Mouse (Mus musculus) kidney, adult 2 months (tissue): ENCODE data around the gene Ptpn22. TPM values are rescaled to one million over a fixed set of nuclear protein-coding genes. Genes with fewer than 3 reads are reported as not detected.
A peak's percentile ranks its signal among the peaks of the same experiment; 100 is the strongest.
"Not testable (repeated sequence)": the region's sequence is repeated elsewhere in the genome, so short reads cannot be mapped to it uniquely, and the experiment has no call there.

ENCODE experiments used
- DNase-seq: peaks from one replicate; pipeline ENCODE4 v3.0.0; 2021
- H3K27ac ChIP-seq: fragments of 200-500 bp; 2 replicates; pipeline ENCODE4 v1.5.1; 2012; ENCODE audit warnings: low read depth, low read length, control low read depth, inconsistent platforms; ENCODE audit not compliant: insufficient read depth
- H3K27me3 ChIP-seq: fragments of 200-500 bp; replicated peaks from 2 replicates; pipeline ENCODE4 v1.6.1; 2012; ENCODE audit warnings: mild to moderate bottlenecking, moderate library complexity, low read length, inconsistent platforms; ENCODE audit not compliant: control insufficient read depth, insufficient read depth
- H3K36me3 ChIP-seq: fragments of 200-500 bp; 2 replicates; pipeline ENCODE4 v1.6.1; 2012; ENCODE audit warnings: mild to moderate bottlenecking, moderate library complexity, low read length, inconsistent platforms; ENCODE audit not compliant: control insufficient read depth, insufficient read depth
- H3K4me1 ChIP-seq: fragments of 200-500 bp; 2 replicates; pipeline ENCODE4 v1.6.1; 2011; ENCODE audit warnings: low read length; ENCODE audit not compliant: control insufficient read depth, insufficient read depth
- H3K4me3 ChIP-seq: fragments of 200-500 bp; 2 replicates; pipeline ENCODE4 v1.5.1; 2011; ENCODE audit warnings: mild to moderate bottlenecking, low read depth, low read length, control low read depth; ENCODE audit not compliant: insufficient read depth
- CTCF ChIP-seq: fragments of 200-500 bp; conservative IDR thresholded peaks from 2 replicates; pipeline ENCODE4 v1.5.1; 2011; ENCODE audit warnings: low read depth, mild to moderate bottlenecking, control low read depth, low read length, moderate library complexity, mixed read lengths; ENCODE audit not compliant: insufficient read depth, insufficient read length
- POLR2A ChIP-seq: fragments of 200-500 bp; IDR thresholded peaks from one replicate; pipeline ENCODE4 v1.6.1; 2011; ENCODE audit warnings: low read depth, low read length, control low read depth
- WGBS: fragments of 180-500 bp; shearing (Covaris S2); methylation state at CpG from one replicate; pipeline ENCODE4 v1.1.7; 2018; 5-methylcytosine and 5-hydroxymethylcytosine counted together
- polyA plus RNA-seq: library from polyadenylated mRNA; depleted of rRNA; stranded (reverse); fragments of >200 nt; gene quantifications from 2 replicates; pipeline ENCODE4 v1.2.3, GENCODE M21; 2012; rRNA removed

The Ptpn22 gene
- 1.8 and 2.3 TPM in 2 replicates for polyA plus RNA-seq

- Histone ChIP-seq H3K27me3 (no peaks in the 10 kb centered on the region), H3K4me3 (no peak within 1 kb of the TSS), H3K4me1 (peaks cover 6% of the 10 kb centered on the region; the same call in 1 of the 2 replicates), H3K27ac (peak within 1 kb of the TSS; percentile 58), H3K36me3 (no peaks in the 10 kb centered on the region)
- TF ChIP-seq CTCF (no peak), POLR2A (no peak)
- peak; percentile 54 for DNase-seq
- 68% methylated on average over 12 of the region's 12 CpGs for WGBS
These were observed at the start of gene Ptpn22 for GRCm38 (mm10) chr3:103858881-103859801. TSS of gene Ptpn22 (plus strand) at chr3:103859795.

DNA sequence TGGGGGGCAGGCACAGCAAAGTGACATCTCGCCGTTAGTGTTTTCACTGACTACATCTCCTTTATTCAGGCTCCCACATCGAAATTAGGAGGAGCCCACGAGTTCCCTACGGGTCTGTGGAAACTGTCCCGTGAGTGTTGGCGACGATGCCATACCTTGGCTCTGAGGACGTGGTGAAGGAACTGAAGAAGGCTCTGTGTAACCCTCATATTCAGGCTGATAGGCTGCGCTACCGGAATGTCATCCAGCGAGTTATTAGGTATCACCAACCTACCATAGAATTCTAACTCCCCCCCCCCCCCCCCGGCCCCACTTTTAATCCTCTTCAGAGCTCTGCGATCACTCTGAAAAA lies 49.8 kb upstream of the Ptpn22 start:
- H3K4me1 ChIP-seq = peaks cover 3% of the 10 kb centered on the region; the same call in 1 of the 2 replicates
- peaks cover 7% of the 10 kb centered on the region; the same call in 1 of the 2 replicates for H3K36me3 ChIP-seq
- under 1% methylated on average over 14 of the region's 14 CpGs for WGBS
- TF ChIP-seq POLR2A (no peak), CTCF (no peak)
- no peaks in the 10 kb centered on the region for H3K27me3 ChIP-seq
- peak overlapping the region; percentile 97 for H3K4me3 ChIP-seq
- peak overlapping the region; percentile 82 for H3K27ac ChIP-seq
- no peak for DNase-seq

- no peaks in the 10 kb centered on the region for H3K27me3 ChIP-seq
- H3K4me1 ChIP-seq = 0 out of 2 replicates have a peak, but pooled peaks cover 3% of the 10 kb centered on the region
- peaks cover 7% of the 10 kb centered on the region; the same call in 1 of the 2 replicates for H3K36me3 ChIP-seq
- no peak for DNase-seq
- WGBS = 91% methylated on average over 6 of the region's 6 CpGs
- TF ChIP-seq POLR2A (no peak), CTCF (no peak)
- no peak overlapping the region for H3K27ac ChIP-seq
- H3K4me3 ChIP-seq = no peak overlapping the region
These were observed 48.6 kb upstream of the Ptpn22 start for GRCm38 (mm10) chr3:103810967-103811366.

DNA sequence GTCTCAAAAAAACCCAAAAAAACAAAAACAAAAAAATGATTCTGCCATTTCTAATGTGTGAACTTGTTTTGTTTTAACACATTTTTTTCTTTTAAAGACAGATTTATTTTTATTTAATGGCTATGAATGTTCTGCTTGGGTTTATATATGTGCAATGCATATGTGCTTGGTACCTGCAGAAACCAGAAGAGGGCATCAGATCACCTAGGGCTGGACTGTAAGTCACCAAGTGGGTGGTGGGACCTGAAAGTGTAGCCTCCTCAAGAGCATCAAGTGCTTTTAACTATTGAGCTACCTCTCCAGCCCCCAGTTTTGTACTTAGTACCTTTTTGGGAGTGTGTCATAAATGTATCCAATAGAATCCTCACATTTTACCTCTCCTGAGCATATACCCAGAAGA lies 32.0 kb upstream of the Ptpn22 start:
- no peak for DNase-seq
- Histone ChIP-seq H3K27me3 (no peaks in the 10 kb centered on the region), H3K36me3 (no peaks in the 10 kb centered on the region), H3K4me3 (no peak overlapping the region), H3K4me1 (no peaks in the 10 kb centered on the region), H3K27ac (no peak overlapping the region)
- no peak; the same call in 1 of the 2 replicates for TF ChIP-seq CTCF
- no peak for TF ChIP-seq POLR2A

GRCm38 (mm10) chr3:103829036-103829435 lies 30.6 kb upstream of the Ptpn22 start:
- TF ChIP-seq POLR2A = no peak
- no peak for TF ChIP-seq CTCF
- Histone ChIP-seq H3K36me3 (no peaks in the 10 kb centered on the region), H3K4me1 (no peaks in the 10 kb centered on the region), H3K4me3 (no peak overlapping the region), H3K27ac (no peak overlapping the region), H3K27me3 (no peaks in the 10 kb centered on the region)
- 72% methylated on average over 3 of the region's 3 CpGs for WGBS
- no peak for DNase-seq

- H3K27me3 ChIP-seq, H3K4me3 ChIP-seq, DNase-seq, H3K4me1 ChIP-seq, H3K27ac ChIP-seq, H3K36me3 ChIP-seq: not testable (repeated sequence)
- WGBS = 51% methylated on average over 1 of the region's 1 CpGs
These were observed 28.9 kb upstream of the Ptpn22 start for GRCm38 (mm10) chr3:103830681-103831080.

GRCm38 (mm10) chr3:103831146-103831545 lies 28.4 kb upstream of the Ptpn22 start:
- DNase-seq = no peak
- TF ChIP-seq POLR2A (no peak), CTCF (no peak)
- no peaks in the 10 kb centered on the region for H3K4me1 ChIP-seq
- WGBS = 84% methylated on average over 7 of the region's 7 CpGs
- H3K27me3 ChIP-seq = no peaks in the 10 kb centered on the region
- H3K36me3 ChIP-seq = no peaks in the 10 kb centered on the region
- no peak overlapping the region for H3K27ac ChIP-seq
- no peak overlapping the region for H3K4me3 ChIP-seq

- TF ChIP-seq CTCF = no peak
- no peak within 1 kb of the TSS for H3K27ac ChIP-seq
- no peaks in the 10 kb centered on the region for H3K4me1 ChIP-seq
- no peaks in the 10 kb centered on the region for H3K36me3 ChIP-seq
- no peak for DNase-seq
- no peak within 1 kb of the TSS for H3K4me3 ChIP-seq
- no peaks in the 10 kb centered on the region for H3K27me3 ChIP-seq
These were observed 27.2 kb upstream of the Ptpn22 start, which contains the start of gene Bcl2l15 for GRCm38 (mm10) chr3:103832426-103832825. TSS of gene Bcl2l15 (plus strand) at chr3:103832601.
